Mouse (Mus musculus) urinary bladder, postnatal 14 days (tissue): Measurements from ENCODE around the gene Mybpc2.

Experiments used
- DNase-seq: peaks from one replicate; pipeline ENCODE4 v3.0.0; 2021; ENCODE audit warnings: low spot score

The Mybpc2 gene

GRCm38 (mm10) chr7:44485572-44486195, 38.8 kb downstream of the Mybpc2 start:
- DNase-seq, result no peak

GRCm38 (mm10) chr7:44484841-44485571, 39.5 kb downstream of the Mybpc2 start:
- DNase-seq, result peak; percentile 72

DNA sequence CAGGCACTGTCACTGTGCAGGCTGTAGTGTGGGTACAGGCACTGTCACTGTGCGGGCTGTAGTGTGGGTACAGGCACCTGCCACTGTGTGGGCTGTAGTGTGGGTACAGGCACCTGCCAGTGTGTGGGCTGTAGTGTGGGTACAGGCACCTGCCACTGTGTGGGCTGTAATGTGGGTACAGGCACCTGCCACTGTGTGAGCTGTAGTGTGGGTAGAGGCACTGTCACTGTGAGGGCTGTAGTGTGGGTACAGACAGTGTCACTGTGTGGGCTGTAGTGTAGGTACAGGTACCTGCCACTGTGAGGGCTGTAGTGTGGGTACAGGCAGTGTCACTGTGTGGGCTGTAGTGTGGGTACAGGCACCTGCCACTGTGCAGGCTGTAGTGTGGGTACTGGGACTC, 40.3 kb downstream of the Mybpc2 start:
- DNase-seq, result no peak

DNA sequence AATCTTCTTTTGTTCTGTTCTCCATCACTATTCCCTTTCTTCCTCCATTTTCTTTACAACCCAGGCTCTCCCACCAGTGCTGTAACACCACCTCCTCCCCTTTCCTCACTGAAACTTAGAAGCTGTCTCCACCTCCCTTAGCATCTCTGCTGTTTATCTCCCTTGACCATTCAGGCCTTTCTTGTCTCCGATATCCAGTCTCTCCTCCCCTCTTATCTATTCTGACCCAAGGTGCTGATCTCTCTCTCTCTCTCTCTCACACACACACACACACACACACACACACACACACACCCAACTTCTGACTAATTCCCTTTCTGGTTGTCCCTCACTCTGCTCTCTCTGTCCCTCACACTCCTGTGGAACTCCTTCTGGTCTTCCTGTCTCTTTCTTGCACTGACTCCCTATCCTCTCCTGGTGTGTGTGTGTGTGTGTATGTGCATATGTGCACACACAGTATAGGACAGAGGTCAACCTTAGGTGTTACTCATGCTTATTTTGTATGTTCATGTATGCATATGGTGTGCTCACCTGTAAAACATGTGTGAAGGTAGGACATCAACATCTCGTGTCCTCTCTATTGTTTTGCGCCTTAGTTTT, 41.5 kb downstream of the Mybpc2 start:
- no peak for DNase-seq

- no peak for DNase-seq
These were observed 49.3 kb downstream of the Mybpc2 start for GRCm38 (mm10) chr7:44475046-44475614.

DNA sequence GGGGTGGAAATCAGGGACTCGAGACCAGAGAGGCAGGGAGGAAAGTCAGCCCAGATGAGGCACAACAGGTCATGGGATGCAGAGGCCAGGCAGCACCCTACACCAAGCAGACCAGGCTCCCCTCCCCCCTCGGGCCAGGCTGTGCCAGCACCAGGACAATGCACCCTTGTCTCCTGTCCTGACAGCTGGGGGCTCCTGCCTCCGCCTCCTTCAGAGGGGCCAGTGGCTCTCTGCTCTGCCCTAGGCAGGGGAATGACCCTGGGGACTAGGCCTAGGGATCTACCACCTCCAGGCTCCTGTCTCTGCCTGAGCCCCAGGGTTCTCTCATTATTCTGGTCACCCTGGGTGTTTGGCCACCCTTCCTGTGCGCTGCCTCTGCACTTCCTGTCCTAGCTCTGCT, 50.0 kb downstream of the Mybpc2 start:
- DNase-seq, result no peak

- no peak for DNase-seq
These were observed 51.4 kb downstream of the Mybpc2 start for GRCm38 (mm10) chr7:44472961-44473646.

DNA sequence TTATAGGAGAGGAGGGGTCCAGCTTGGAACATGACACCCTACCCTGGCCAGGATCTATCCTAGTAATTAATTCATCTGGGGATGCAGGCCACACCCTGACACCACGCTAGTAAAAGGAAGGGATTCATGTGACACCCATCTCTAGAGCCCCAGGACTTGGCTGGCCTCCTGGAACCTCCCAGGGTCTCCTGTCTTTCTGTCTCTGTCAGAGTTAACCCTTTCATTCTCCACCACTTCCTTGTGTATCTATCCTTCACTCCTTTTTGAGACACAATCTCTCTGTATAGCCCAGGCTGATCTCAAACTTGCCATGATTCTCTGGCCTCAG, 51.9 kb downstream of the Mybpc2 start:
- no peak for DNase-seq

- no peak for DNase-seq
These were observed 52.4 kb downstream of the Mybpc2 start for GRCm38 (mm10) chr7:44471880-44472557.

DNA sequence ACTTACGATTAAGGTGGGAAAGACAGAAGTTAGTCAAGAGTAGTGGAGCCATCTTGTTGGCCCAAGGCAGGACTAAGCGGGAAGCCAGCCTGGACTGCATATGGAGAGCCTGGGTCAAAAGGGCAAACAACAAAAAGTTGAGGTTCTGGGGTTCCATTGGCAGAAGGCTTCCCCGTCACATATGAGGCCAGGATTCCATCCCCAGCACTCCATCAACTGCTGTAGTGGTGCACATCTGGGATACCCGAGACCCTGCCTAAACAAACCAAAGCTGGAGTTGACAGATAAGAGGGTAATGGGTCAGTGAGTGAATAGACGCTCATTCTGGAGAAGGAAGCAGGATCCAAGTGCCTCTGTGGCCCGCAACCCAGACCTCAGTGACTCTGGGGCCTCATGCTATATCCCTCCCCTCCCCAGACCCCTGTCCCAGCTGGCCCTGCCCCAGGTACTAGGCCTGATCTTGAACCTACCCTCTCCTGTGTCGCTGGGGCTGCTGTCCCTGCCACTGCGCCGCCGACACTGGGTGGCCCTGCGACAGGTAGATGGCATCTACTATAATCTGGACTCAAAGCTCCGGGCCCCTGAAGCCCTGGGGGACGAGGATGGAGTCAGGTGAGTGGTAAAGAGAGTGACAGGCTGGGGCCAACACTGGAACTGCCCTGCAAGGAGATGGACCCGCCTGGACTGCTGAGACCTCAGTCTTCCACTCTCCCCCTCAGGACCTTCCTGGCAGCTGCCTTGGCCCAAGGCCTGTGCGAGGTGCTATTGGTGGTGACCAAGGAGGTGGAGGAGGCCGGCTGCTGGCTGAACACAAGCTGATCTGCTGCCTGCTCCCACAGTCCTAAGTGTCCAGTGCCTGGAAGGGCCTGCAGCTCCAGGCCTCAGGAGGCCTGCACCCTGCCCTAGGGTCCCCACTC, 53.5 kb downstream of the Mybpc2 start:
- no peak for DNase-seq

DNA sequence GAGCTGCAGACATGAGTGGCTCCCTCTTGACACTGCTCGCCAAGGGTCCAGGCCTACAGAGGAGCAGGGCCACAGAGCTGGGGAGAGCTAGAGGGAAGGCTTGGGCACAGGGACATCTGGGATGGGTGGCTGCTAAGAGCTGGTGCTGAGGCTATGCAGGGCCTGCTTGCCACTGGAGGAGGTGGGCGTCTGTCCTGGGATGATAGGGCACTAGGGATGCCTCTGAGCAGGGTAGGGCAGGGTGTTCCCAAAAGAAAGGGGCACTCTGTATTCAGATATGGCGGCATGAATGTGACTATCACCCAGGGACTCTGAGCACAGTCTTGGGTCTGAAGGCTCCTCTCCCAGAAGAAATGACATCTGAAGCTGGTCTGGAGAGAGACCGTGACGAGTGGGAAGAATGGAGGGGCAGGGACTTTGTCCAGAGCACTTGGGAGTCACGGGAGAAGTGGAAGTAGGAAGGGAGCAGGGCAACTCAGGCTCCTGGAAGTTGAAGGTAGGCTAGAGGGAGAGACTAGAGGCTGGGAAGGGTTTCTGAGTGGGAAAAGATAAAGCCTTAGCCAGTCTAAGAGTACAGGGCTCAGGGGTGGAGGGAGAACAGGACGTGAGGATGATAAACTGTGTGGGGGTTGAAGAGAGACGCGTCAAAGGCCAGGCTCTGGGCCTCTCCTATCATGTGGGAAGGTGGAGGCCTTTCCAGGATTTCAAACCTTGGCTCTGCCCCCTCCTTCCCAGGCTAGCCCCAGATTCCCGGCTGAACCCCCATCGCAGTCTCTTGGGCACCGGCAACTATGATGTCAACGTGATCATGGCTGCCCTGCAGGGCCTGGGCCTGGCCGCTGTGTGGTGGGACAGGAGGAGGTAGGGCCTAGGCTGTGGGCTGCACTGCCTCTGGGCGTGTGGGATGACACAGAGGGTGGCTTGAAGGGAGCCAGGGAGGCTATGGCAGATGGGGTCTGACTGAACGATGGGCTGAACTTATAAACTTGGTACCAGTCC, 54.5 kb downstream of the Mybpc2 start:
- DNase-seq, result no peak

DNA sequence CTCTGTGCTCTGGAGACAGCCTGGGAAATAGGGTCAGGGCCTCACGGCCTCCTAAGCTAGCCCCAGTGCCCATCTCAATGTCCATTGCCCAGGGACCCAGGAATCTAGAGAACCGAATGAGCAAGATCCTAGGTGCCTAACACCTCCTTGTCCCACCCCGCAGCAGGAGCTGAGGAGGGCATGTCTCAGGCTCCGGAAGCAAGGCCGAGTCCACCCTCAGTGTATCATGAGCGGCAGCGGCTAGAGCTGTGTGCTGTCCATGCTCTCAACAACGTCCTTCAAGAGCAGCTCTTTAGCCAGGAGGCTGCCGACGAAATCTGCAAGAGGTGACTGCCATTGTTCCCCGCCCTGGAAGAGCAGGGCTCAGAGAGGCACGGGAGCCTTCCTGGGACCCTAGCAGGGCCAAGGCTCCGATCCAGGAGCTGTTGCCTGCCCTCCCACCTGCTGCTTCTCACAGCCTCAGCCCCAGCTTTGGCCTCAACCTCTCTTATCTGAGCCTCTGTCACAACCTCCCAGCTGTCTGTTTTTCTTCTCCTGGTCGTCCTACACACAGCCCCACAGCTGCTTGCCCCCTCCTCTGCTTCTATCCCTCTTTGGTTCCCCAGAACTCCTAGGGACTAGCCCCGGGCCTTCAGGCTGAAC, 55.7 kb downstream of the Mybpc2 start:
- no peak for DNase-seq

GRCm38 (mm10) chr7:44467811-44468411, 56.5 kb downstream of the Mybpc2 start, which contains the start of gene Josd2:
Josd2 (plus strand) TSS chr7:44467980.
- DNase-seq, result peak; percentile 94

DNA sequence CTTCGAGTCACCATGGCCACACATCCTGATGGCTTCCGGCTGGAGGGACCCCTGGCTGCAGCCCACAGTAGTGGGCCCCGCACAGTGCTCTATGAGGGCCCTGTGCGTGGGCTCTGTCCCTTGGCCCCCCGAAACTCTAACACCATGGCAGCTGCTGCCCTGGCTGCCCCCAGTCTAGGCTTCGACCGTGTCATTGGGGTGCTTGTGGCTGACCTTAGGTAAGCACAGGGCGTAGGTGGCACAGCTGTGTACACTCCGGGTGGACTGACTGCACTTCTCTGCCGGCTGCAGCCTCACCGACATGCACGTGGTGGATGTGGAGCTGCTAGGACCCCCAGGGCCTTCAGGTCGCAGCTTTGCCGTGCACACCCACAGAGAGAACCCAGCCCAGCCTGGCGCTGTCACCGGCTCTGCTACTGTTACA, 57.6 kb downstream of the Mybpc2 start:
- DNase-seq, result no peak

DNA sequence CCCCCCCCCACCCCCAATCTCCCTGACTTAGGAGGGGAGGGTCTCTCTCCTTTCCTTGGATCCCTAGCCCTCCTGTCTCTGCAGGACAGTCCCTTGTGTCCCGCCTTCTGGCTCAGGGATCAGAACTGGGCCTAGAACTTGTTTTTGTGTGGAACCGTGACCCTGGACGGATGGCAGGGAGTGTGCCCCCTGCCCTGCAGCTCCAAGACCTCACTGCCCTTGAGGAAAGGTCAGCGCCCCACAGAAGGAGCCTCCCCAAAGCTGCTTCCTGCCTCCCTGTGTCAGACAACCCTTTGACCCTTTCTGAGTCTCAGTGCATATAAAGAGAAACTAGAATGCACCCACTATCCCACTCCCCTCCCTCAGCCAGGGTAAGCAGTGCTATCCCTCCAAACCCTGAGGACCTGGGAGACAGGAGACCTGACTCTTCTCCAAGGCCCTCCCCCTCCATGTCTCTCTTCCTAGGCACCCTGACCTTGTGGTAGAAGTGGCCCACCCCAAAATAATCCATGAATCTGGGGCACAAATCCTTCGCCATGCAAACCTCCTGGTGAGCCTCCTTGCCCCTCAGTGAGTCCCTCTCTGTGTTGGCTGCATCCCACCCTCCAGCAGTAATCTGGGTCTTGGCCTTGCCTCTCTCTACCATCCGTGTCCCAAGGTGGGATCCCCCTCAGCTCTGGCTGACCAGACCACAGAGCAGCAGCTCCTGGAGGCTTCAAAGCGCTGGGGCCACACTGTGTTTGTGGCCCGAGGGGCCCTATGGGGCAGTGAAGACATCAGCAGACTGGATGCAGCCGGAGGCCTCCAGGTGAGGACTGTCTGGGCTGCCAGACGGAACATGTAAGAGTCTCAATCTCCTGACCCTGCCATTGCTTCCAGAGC, 58.2 kb downstream of the Mybpc2 start:
- DNase-seq, result no peak

DNA sequence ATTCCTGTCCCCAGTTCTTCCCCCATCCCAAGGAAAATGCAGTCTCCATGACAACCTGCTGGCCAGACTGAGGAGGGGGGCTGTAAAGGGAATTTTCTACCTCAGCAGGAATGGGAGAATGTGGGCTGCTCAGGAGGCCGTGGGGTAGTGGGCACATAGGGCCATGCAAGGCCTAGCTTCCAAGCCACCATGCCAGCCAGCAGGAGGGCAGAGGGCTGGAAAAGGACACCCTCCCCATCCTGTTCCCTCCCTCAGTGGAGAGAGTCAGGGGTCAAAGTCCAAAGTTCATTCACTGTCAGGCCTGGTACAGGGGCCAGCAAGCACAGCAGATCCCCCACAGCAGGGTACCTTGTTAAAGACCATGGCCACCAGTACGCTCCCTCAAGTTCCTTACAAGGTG, 59.3 kb downstream of the Mybpc2 start, which contains the start of gene Aspdh:
Aspdh (plus strand) TSS at position 281 of the 400 bp plus-strand sequence.
- DNase-seq, result no peak

GRCm38 (mm10) chr7:44464511-44464910, 59.9 kb downstream of the Mybpc2 start:
- no peak for DNase-seq
